Mouse (Mus musculus): ENCODE results near the gene Mtch1. TPM values are rescaled to one million over a fixed set of nuclear protein-coding genes. Genes with fewer than 3 reads are reported as not detected.

Mtch1 gene
- total RNA-seq, 2 experiments from 2014 or later: 69.5 to 125 TPM

Other genes starting within 250 kb of the Mtch1 start
- 318 and 350 TPM in 2 replicates for gene Rab44, start 233.8 kb downstream of the Mtch1 start, total RNA-seq (2014; fragmentation: Nextera tagmentation)
- 315 and 369 TPM in 2 replicates for gene Rab44, start 233.8 kb downstream of the Mtch1 start, total RNA-seq (2017)
- 5.9 and 6.3 TPM in 2 replicates for gene Cpne5, start 109.8 kb downstream of the Mtch1 start, total RNA-seq (2014; fragmentation: Nextera tagmentation)
- 1.7 and 14.3 TPM in 2 replicates for gene Cpne5, start 109.8 kb downstream of the Mtch1 start, total RNA-seq (2017)
- 83.0 and 122 TPM in 2 replicates for gene Ppil1, start 83.7 kb downstream of the Mtch1 start, total RNA-seq (2014; fragmentation: Nextera tagmentation)
- 97.1 and 107 TPM in 2 replicates for gene Ppil1, start 83.7 kb downstream of the Mtch1 start, total RNA-seq (2017)
- 97.2 and 127 TPM in 2 replicates for gene BC004004, start 79.1 kb downstream of the Mtch1 start, total RNA-seq (2014; fragmentation: Nextera tagmentation)
- 67.3 and 108 TPM in 2 replicates for gene BC004004, start 79.1 kb downstream of the Mtch1 start, total RNA-seq (2017)
- gene Pi16, start 30.3 kb downstream of the Mtch1 start, total RNA-seq (2014; fragmentation: Nextera tagmentation): 7.0 and 15.7 TPM in 2 replicates
- 9.9 and 10.8 TPM in 2 replicates for gene Pi16, start 30.3 kb downstream of the Mtch1 start, total RNA-seq (2017)
- gene Fgd2, start 13.0 kb upstream of the Mtch1 start, total RNA-seq (2014; fragmentation: Nextera tagmentation): 42.8 and 70.9 TPM in 2 replicates
- 23.6 and 30.5 TPM in 2 replicates for gene Fgd2, start 13.0 kb upstream of the Mtch1 start, total RNA-seq (2017)
- 33.0 and 59.6 TPM in 2 replicates for gene Pim1, start 142.8 kb upstream of the Mtch1 start, total RNA-seq (2014; fragmentation: Nextera tagmentation)
- gene Pim1, start 142.8 kb upstream of the Mtch1 start, total RNA-seq (2017): 89.9 and 94.0 TPM in 2 replicates
- 0.47 TPM in 1 of 2 replicates, not detected in the other for gene Gm17657, start 201.7 kb upstream of the Mtch1 start, total RNA-seq (2014; fragmentation: Nextera tagmentation)
- gene Gm17657, start 201.7 kb upstream of the Mtch1 start, total RNA-seq (2017): not detected in 2 replicates
- gene Tbc1d22b, start 201.9 kb upstream of the Mtch1 start, total RNA-seq (2014; fragmentation: Nextera tagmentation): 24.8 and 34.1 TPM in 2 replicates
- 8.3 and 10.2 TPM in 2 replicates for gene Tbc1d22b, start 201.9 kb upstream of the Mtch1 start, total RNA-seq (2017)
- gene Tmem217, start 204.5 kb upstream of the Mtch1 start, total RNA-seq (2014; fragmentation: Nextera tagmentation): not detected in 2 replicates
- gene Tmem217, start 204.5 kb upstream of the Mtch1 start, total RNA-seq (2017): not detected in 2 replicates

All from granulocyte monocyte progenitor cell, adult 5-6 weeks (primary cell).